Comparison of ENCODE assay signal across 19 mouse cellular contexts in genomic region chr16:33641779-33642178, GRCm38 (mm10). TPM values are rescaled to one million over a fixed set of nuclear protein-coding genes. Genes with fewer than 3 reads are reported as not detected.
DNase-seq lines count a peak whose midpoint lies in the region; ATAC-seq and TF ChIP-seq lines count a peak whose summit lies in the region.
"Had no signal": no experiment of that assay in that cellular context is flagged by ENCODE, and none has a peak within 500 bp of the region (broad histone marks: within the 10 kb centered on the region; RNA-seq: fewer than 3 reads in every experiment).

No protein-coding gene starts in this region.

- intact Hi-C loops in left cerebral cortex, adult 2 months (cut with DNase I) = no loop called here

- H3K9me3 ChIP-seq in embryonic facial prominence, embryonic 14.5 days (ENCODE audit: control insufficient read depth, low read length) = no peaks in the 10 kb centered on the region
- H3K9me3 ChIP-seq in embryonic facial prominence, embryonic 10.5 days = no peaks in the 10 kb centered on the region
- H3K9me3 ChIP-seq: embryonic facial prominence, embryonic 15.5 days; midbrain, embryonic 13.5 days had no signal

- no peaks in the 10 kb centered on the region for H3K36me3 ChIP-seq in embryonic facial prominence, embryonic 14.5 days (ENCODE audit: control insufficient read depth, insufficient read depth, low read length)
- no peaks in the 10 kb centered on the region for H3K36me3 ChIP-seq in embryonic facial prominence, embryonic 10.5 days (replicated peaks)
- H3K36me3 ChIP-seq: embryonic facial prominence, embryonic 15.5 days; midbrain, embryonic 13.5 days had no signal

- H3K27ac ChIP-seq in embryonic facial prominence, embryonic 14.5 days (replicated peaks; ENCODE audit: low read depth, low read length) = no peak overlapping the region
- H3K27ac ChIP-seq in embryonic facial prominence, embryonic 10.5 days (replicated peaks) = no peak overlapping the region
- H3K27ac ChIP-seq in left cerebral cortex, adult 2 months = peak overlapping the region; percentile 57
- H3K27ac ChIP-seq: embryonic facial prominence, embryonic 15.5 days; macrophage; midbrain, embryonic 13.5 days had no signal

- no peak overlapping the region for H3K9ac ChIP-seq in embryonic facial prominence, embryonic 14.5 days (ENCODE audit: low read depth, low read length)
- H3K9ac ChIP-seq: embryonic facial prominence, embryonic 15.5 days; midbrain, embryonic 13.5 days had no signal

- peak; percentile 14 for DNase-seq in embryonic facial prominence, embryonic 14.5 days (ENCODE audit: low spot score)
- DNase-seq in embryonic facial prominence, embryonic 10.5 days (ENCODE audit: low spot score) = no peak
- DNase-seq in left cerebral cortex, adult 2 months (ENCODE audit: extremely low spot score in 1 of 2, low spot score in 2 of 2) = no peak
- no peak for DNase-seq in left cerebral cortex, adult 11 months (ENCODE audit: low spot score)
- peak; percentile 62 for DNase-seq in 3T3-L1 (ENCODE audit: low read depth, low spot score)
- peak; percentile 25 for DNase-seq in fibroblast of lung, adult 2 months (ENCODE audit: low read depth)
- no peak for DNase-seq in adrenal gland, postnatal 36 days
- DNase-seq in retina, postnatal 1 day = no peak
- DNase-seq: cerebellum, adult 2 months; gastrocnemius, postnatal 10 days; kidney, adult 9 months; liver had no signal

- WGBS in embryonic facial prominence, embryonic 14.5 days = 45% methylated on average over 3 of the region's 3 CpGs
- WGBS in embryonic facial prominence, embryonic 10.5 days = 79% methylated on average over 3 of the region's 3 CpGs

- TF ChIP-seq CTCF in left cerebral cortex, adult 2 months (IDR thresholded peaks at IDR 0.05) = no peak

- H3K4me1 ChIP-seq in embryonic facial prominence, embryonic 14.5 days (ENCODE audit: control insufficient read depth, insufficient read depth, low read length) = no peaks in the 10 kb centered on the region; the same call in 1 of the 2 replicates
- H3K4me1 ChIP-seq in embryonic facial prominence, embryonic 10.5 days = no peaks in the 10 kb centered on the region
- H3K4me1 ChIP-seq: embryonic facial prominence, embryonic 15.5 days; midbrain, embryonic 13.5 days had no signal

- no peak overlapping the region for H3K4me2 ChIP-seq in embryonic facial prominence, embryonic 14.5 days (ENCODE audit: low read depth, low read length)
- H3K4me2 ChIP-seq: embryonic facial prominence, embryonic 15.5 days; heart, embryonic 11.5 days; midbrain, embryonic 13.5 days had no signal

- no peaks in the 10 kb centered on the region for H3K27me3 ChIP-seq in embryonic facial prominence, embryonic 14.5 days (replicated peaks; ENCODE audit: control insufficient read depth, insufficient read depth, low read length)
- no peaks in the 10 kb centered on the region for H3K27me3 ChIP-seq in embryonic facial prominence, embryonic 10.5 days (replicated peaks; ENCODE audit: low read depth, poor library complexity, severe bottlenecking)
- H3K27me3 ChIP-seq: embryonic facial prominence, embryonic 15.5 days; midbrain, embryonic 13.5 days; Patski had no signal

- H3K4me3 ChIP-seq in embryonic facial prominence, embryonic 14.5 days (ENCODE audit: low read depth, low read length) = no peak overlapping the region
- no peak overlapping the region for H3K4me3 ChIP-seq in embryonic facial prominence, embryonic 10.5 days
- no peak overlapping the region for H3K4me3 ChIP-seq in left cerebral cortex, adult 2 months
- H3K4me3 ChIP-seq: embryonic facial prominence, embryonic 15.5 days; midbrain, embryonic 13.5 days; myocyte had no signal

- no peak for ATAC-seq in embryonic facial prominence, embryonic 14.5 days (ENCODE audit: low read depth)
- ATAC-seq: forebrain, embryonic 14.5 days; midbrain, embryonic 13.5 days; Patski had no signal

RNA-seq across cellular contexts. Expression of gene Heg1, which starts 42.4 kb away (rescaled TPM):
- polyA plus RNA-seq in embryonic facial prominence, embryonic 14.5 days (2014; fragmentation: Nextera tagmentation; extraction: Ambion mirVana) = 24.6 and 25.4 TPM in 2 replicates
- 11.8 and 15.0 TPM in 2 replicates for polyA plus RNA-seq in embryonic facial prominence, embryonic 10.5 days (2016; fragmentation: Nextera tagmentation; extraction: Ambion mirVana)
- total RNA-seq in left cerebral cortex, adult 2 months (2021) = 10 to 100 TPM; 31.0 to 35.5 TPM
- total RNA-seq in adrenal gland, postnatal 36 days (2021) = 10 to 100 TPM; 50.3 to 76.7 TPM

Comparison
In these comparisons a context has a peak if more than half of its experiments do, and no peak if none do; other contexts are left out.
1. DNase-seq: peak in embryonic facial prominence, embryonic 14.5 days (single experiment), 3T3-L1 (single experiment) and fibroblast of lung, adult 2 months (single experiment); none in embryonic facial prominence, embryonic 10.5 days (single experiment), left cerebral cortex, adult 2 months (0 of 2), left cerebral cortex, adult 11 months (single experiment), adrenal gland, postnatal 36 days (0 of 2) and retina, postnatal 1 day (single experiment).